Mouse (Mus musculus) embryo, embryonic 11.5 days (tissue): ENCODE measurements at regions not wholly inside any gene's neighbourhood (a gene's known extent, or its start where the extent isn't known, plus 50 kb on each side); places are given as distances from the start of the nearest gene placed in this dataset.

Experiments used
- DNase-seq: peaks from one replicate; pipeline ENCODE4 v3.0.0-alpha.2; 2012; ENCODE audit warnings: low read depth, low spot score

DNA sequence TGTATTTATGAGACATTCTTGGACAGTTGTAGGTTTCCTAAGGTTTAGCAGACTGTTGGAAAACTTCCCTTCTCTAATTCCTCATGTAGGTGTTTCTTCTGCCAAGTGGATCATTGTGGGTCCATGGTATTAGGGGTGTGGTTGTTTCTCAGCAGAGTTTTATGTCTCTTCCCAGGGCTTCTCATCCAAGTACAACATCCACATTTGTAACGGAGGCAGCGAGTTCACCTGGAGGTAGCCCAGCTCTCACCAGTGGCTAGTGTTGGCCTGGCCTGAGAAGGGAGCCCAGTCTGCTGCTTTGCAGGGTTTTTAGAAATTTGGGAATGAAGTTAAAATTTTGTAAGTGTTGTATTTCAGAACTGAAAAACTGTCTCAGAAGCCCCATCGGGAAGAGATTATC lies 122.4 kb downstream of the Wnt5a start:
- no peak for DNase-seq

DNA sequence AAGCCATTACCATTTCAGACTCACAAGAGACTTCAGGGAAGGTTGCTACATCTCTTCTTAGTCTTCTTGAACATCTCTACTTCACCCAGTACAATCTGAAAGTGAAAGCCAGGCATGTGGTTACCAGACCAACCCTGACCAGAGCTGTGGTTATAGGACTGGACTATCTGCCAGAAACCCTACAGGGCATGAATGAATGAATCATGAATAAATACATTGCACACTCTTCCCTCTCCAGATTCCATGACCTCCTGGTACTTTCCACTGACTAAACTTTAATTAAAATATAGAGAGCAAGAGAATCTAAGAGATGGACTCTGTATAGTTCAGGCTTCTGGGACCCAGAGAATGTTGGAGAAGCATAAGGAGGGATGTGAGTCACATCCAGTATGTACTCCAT lies 130.6 kb downstream of the Wnt5a start:
- no peak for DNase-seq

DNA sequence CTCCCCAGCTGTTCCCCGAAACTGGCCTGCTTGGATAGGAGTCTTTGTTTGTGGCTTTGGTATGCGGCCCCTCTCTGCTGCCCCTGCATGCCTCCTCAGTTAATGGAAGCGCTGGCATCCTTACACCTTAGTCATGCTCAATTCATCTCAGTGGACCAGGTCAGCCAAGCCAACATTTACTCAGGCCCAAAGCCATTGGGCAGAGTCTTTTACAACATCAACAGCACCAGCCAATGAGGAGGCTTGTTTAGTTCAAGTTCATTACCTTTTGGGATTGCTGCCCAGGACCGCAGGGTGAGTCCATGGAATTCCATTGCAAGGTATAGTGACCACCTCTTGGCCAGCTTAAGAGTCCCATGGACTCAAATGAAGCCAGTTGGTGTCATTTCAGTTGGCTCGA lies 134.5 kb downstream of the Wnt5a start:
- DNase-seq, result no peak

DNA sequence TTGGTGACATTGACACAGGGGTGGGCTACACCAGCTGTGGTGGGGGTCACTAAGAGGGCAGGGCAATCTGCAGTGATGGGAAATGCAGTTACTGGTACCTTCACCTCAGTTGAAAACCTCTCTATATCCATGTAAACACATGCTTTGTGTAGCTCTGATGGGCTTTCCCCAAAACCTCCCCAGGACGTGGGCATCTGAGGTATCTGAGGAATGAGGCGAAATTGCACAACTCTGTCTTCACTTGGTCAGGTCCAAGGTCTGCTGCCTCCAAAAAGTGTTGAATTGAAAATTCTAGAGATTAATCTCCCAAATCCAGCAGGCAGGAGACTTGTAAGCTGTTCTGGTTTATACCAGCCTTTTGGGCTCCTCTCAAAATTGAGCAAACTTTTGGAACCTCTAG lies 141.3 kb downstream of the Wnt5a start:
- DNase-seq, result no peak

DNA sequence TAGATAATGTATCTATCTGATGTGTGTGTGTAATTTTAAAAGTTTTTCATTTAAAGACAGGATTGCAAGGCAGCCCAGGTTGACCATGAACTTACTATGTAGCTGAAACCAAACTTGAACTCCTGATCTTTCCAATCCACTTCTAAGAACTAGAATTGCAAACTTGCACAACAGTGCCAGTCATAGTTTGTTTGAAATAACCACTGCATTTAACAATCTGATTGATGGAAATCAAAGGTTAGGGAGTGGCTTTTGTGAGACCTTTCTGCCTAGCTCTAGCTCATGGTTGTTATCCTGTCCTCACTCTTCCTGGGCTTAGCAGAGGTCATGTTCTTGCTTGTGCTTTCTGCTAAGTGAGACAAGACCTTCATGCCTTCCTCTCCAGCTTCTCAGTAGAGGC lies 144.9 kb downstream of the Wnt5a start:
- DNase-seq, result no peak

DNA sequence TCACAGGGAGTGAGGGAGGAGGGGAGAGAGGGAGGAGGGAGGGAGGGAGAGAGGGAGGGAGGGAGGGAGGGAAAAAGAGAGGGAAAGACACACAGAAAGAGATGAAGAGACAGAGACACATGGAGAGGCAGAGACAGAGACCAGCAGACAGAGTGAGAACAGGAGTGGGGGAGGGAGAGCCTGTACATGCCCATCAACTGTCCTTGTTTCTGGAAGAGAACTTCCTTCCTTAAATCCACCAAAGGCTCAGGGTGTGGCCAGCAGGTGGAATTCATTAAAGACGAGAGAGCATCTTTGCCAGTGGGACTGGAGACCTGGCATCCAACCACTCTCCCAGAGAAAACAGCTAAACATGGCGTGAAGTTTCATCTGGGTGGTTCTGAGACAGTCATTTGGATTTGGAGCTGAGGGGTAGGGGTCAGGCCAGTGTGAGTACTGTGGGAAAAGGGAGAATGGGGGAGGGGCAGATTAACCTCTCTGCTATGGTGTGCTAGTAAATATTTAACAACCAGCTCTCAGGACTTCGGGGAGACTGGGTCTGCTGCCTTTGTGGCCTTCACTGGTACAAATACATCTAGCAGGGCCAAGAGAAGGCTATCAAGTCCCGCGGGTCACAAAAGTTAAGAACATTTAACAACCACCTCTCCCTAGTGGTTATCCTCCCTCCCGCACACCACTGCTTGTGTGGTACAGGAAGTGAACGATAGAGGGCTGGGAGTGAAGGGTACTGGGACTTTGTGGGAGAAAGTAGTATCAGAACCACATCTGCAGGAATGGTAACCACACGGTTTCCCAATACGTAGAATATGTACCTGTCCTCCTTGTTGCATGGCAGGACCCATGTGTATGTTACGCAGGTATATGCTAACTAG lies 148.7 kb downstream of the Wnt5a start:
- DNase-seq, result no peak

DNA sequence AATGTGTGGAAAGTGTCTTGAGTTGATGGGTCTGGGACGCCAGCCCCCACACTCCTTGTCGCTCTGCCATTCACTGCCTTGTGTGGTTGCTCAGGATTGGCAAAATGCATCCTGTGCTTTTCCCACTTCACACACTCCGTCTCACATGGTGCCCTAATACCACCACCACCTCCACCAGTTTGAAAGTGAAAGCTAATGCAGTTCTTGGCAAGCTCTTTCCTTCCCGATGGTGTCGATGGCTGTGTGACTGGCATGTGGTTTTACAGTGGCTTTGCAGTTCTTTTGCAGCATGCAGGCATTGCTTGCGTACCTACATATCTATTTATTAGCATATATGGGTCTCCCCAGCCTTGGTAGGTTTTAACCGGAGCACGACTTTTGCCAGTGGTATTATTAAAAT lies 152.7 kb downstream of the Wnt5a start:
- DNase-seq, result no peak

DNA sequence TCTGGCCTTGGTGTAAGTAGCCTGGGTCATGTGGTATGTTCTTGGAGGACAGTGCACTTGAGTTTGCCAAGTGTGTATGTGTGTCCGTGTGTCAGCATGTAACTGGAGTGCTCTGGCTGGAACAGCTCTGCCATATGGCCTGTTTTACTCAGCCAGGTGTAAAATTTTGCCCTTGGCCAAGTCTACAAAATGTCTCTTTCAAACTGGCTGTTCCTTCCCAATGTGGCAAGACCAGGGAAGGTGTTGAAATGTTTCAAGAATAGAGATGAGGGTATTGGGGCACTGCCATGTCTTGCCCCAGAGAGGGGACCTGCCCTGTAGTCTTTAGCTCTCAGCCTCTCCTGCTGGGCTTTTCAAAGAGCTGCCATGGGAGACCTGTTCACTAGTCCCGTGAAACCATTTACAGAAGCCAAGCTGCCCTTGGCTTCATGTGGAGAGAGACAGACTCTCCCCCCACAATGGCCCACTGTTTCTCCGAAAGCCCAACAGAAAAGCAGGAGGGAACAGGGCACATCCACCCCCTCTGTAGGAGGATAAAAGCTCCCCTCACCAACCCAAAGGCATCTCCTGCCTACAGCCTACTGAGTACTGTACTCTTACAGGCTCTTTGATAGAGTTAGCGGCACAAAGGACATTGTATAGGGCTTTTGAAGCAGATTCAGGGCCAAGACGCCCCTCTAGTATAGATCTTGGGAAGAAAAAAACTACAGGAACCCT lies 156.5 kb downstream of the Wnt5a start:
- no peak for DNase-seq

DNA sequence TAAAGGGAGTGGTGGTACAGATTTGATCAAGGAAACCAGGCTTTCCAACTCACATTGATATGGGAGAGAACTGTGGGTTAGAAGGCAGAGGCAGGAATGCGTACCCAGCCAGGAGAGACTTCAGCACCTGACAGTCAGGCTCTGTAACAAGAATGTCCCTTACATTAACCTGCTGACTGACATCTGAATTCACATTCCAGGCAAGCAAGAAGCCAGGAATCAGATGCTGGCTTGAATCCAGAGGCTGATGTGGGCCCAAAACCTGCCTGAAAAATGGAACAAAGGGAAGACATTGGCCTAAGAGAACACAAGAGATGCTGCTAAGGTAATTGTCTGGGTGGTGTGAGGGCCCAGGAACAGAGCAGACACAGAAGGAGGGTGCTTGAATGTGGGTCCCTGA lies 158.8 kb downstream of the Wnt5a start:
- DNase-seq, result no peak

DNA sequence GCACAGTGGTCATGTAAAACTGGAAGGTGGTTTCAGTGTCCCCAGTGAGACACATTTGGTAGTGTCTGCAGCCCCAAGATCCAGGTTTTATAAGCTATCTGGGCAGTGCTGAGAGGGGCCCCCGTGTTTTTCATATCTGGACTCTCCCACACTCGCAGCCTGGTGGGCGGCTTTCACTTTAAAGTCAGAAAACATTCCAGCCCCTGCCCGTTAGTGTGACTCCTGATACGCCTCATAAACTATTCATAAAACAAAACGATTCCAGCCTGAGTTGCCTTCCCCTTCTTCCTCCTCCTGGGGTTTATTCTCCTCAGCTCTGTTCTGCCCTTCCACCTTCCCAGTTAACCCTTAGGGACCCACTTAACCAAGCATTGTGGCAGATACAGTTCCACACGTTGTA lies 159.6 kb downstream of the Wnt5a start:
- peak; percentile 23 for DNase-seq

DNA sequence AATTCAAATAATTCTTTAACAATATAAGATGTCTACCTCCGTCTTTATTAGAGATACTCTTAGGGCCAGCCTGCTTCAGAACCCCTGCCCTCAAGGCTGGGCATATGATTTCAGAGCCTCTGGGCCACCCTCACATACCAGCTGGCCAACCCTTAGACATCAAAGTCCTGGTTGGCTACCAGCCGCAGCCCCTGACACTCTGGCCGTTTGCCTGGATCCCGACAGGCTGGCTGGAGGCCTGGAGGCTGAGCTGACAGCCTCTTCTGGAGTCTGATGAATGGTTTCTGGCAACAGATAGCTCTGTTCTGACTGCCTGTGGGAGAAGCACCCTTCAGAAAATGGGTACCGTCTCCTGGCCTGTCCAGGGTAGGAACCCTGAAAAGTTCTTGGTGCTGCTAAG lies 170.9 kb downstream of the Wnt5a start:
- no peak for DNase-seq

DNA sequence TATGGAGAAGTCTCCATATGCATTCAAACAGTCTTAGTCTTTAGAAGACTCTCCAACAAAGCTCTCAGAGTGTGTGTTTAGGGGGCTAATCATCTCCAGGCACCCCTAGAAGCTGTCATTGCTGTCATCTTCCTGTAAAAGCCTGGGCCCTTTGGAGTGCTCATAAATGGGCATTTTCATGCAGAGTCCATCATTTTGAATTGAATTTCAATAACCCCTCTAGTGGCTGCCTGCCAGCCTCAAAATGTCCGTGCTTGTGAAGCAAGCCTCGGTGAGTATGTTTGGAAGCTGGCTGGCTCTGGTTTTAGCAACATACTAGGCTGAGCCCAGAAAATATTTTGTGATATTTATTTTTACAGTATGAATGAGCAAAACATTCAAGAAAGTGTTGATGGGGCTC lies 195.2 kb downstream of the Wnt5a start:
- DNase-seq, result no peak

DNA sequence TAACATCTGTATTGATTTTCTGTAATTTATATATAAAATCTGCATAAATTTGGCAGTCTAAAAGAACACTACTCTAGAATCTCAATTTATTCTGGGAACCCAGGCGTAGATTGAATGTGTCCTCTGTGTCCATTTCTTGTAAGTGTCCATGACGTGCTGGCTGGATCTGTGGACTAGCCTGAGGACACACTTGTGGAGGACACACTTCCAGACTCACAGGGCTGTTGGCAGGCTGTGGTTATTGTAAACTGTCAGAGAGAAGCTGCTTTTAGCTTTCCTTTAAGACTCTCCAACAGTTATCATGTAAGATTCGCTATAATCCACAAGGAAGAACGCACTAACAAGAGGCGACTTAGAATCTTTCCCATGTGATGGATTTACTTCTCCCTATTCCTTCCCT lies 200.2 kb downstream of the Wnt5a start:
- DNase-seq, result no peak

DNA sequence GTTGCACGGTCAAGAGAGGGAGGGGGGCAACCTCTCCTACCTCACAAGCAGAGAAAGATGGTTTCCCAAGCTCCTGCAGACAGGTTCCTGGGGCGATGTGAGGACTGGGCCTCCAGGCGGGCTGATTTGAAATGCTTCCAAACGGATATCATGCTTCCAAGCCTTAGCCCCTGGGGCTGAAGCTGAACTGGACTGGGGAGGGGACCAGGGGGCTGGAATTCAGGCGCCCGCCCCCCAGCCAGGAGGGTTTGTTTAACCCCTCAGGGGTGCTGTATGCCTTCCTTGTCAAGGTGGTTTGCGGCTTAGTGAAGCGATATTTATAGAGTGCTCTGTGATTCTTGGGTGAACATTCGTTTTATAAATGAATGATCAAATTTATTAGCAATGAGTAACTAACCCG lies 210.0 kb downstream of the Wnt5a start:
- DNase-seq, result no peak

DNA sequence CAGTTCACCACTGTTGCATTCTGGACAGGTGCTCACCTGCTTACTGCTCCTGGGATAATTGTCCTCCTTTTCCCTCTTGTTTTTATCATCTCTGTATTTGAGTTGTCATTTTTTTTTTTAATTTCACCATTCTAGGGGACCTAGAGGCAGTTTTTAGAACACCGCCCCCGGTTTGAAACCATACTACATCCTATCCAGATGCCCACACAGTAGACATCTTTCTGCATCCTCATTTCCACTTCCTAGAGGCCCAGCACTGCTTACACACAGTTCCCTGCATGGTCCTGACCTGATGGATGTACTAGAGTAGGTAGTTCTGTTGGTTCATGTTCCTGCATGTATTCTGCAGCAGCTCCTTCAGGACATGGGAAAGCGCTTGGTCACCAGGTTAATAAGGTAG lies 216.0 kb downstream of the Wnt5a start:
- DNase-seq, result no peak

DNA sequence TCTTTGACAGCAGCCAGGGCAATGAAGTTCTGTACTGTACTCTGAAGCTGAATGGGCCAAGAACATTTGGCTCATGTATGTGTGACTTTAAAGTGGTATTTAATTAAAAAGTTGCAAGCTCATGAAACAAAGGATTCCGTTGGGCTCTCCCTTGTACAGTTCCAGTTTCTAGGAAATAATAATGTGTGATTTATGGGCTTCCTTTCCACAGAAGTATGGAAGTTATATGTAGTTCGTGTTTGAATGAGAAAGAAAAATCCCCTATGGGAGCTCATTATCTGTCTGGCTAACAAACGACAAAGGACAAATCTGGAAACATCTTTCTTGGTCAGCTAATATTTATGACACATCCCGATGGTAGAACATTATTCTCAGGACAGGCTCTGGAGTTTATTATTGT lies 221.1 kb downstream of the Wnt5a start:
- no peak for DNase-seq

DNA sequence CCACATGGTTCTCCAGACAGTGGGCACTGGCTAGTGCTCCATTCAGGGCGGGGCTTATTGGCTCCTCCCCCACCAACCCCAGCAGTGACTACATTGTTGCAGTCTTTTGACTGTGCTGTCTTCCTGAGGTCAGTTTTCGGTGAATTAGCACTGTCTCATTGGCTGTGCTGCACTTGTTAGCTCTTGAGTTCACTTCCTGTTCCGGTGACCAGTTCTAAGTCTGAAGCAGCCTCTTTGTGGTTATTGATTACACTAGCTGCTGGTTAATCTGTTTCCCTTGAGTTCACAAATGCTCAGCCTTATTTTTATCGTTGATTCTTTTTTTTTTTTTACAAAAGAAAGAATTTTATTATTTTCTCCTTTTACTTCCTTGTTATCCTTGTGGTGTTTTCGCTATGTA lies 228.9 kb downstream of the Wnt5a start:
- DNase-seq, result no peak

DNA sequence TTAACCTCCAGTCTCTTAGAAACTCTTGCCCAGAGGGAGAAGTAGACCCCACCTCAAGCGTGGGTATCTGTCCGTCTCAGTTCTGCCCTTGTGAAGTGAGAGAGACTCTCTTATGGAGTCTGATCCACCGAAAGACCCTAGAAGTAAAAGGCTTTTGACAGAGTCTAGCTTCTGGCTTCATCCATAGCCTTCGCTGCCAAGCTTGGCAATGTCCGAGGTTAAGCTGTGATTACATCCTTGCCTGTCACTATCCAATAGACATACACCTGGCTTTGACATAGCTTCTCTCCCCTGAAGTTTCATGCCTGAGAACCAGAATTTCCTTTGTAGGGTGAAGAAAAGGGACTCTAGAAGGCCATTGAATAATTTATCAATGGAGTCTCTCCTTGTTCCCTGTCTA lies 230.9 kb downstream of the Wnt5a start:
- DNase-seq, result no peak

DNA sequence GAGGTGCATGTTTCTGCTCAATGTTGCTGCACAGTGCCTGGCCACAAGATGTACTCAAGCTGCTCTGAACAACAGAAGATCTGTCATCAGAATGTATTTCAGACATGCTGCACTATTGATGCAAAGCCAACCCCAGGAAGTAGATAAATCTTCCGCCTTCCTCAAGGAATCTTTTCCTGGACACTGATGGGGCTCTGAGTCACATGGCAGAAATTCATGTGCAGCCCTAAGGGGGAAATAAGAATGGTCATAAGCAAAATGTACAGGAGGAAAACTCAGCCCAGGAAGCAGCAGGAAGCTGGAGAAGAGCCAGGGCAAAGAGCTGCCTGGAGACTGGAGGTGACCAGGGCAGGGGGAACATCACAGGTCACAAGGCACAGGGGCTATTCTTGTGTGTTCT lies 235.5 kb downstream of the Wnt5a start:
- DNase-seq, result no peak

DNA sequence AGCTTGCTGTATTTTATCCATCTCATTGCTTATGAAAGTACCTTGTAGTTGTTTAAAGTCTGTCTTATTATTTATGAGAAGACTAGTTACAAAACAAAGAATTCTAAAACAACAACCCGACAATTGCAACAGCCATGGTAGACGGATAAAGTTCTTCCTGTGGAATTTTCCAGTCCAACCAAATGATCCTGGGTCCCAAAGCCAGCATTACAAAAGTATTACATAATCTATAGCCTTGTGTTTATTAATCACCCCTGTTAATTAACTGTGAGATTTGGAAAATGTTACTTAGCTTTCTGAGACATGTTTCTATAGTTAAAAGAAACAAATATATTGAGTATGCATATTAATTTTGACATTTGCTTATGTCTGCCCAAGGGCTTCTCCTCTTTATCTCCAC lies 236.9 kb downstream of the Wnt5a start:
- DNase-seq, result no peak

DNA sequence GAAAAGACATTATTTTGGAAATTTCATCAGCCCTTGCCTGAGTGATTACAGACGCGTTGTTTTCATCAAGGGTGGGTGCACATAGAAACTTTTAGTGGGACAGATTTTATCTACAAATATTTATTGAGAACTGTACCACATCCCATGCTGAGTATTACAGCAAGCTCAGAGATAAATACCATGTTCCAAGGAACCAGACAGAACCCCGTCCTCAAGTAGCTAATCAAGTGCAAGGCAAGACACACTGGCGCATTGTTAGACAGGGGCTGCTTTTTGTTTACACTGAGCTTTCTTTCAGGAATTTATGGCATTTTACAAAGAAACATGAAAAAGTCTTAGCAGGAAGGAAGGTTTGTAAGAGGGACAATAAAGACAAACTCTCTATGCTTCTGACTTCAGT lies 239.1 kb downstream of the Wnt5a start:
- DNase-seq, result no peak

DNA sequence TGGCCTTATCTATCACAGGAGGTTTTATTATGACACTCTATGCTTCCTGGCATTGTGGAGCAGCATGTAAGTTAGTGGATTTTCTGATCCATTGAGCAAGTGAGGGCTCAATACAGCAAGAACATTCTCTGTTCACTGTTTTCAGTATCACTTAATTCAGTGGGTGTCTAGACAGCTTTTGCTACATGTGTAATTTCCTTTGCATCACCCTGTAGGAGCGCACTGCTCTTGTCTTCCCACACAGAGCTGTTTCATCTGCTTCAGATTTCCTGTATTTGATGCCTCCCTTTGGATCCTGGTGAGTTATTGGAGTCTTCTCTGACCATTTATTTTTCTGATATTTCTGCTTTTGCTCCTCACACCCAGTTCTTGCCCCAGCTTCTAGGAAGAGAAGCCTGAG lies 245.8 kb downstream of the Wnt5a start:
- DNase-seq, result no peak

DNA sequence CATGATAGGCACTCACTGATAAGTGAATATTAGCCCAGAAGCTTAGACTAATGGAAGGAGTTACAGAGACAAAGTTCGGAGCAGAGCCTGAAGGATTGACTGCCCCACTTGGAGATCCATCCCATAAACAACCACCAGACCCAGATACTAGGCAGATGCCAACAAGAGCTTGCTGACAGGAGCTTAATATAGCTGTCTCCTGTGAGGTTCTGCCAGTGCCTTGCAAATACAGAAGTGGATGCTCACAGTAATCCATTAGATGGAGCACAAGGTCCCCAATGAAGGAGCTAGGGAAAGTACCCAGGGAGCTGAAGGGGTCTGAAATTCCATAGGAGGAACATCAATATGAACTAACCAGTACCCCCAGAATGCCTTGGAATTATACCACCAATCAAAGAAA lies 252.8 kb upstream of the Lrtm1 start:
- DNase-seq, result no peak
